Mouse (Mus musculus) v-Abl transformed pro-B cells (cell line): ENCODE measurements around the gene Gm28827.
"Not testable (repeated sequence)": the region's sequence is repeated elsewhere in the genome, so short reads cannot be mapped to it uniquely, and the experiment has no call there.

Source experiments
- in situ Hi-C, 2 experiments: fragments of 400-800 bp; cut with MboI; formaldehyde crosslinking; loops; one replicate each; pipeline ENCODE4 v1.15.1; 2025; ENCODE audit not compliant: unreplicated experiment in 2 of 2

Gene Gm28827

DNA sequence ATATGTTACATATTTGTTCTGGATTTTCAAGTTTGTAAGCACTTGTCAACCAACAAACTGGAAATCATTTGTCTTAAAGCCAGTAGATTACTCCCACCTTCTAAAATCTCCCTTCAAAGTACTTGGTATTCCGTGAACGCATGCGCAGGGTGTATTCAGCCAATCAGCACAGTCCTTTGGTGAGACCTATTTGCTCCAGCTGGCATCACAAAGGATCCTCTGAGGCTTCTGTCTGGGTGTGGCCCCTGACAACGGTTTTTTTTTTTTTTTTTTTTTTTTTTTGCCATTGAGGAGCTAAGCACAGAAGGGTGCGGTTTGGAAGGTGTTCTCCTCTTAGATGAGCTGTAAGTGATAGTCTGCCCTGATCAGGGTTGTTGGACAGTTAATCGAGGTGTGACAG is at the start of gene Gm28827:
Gm28827 (plus strand) TSS at position 301 of the 400 bp plus-strand sequence.
- in situ Hi-C loops: not testable (repeated sequence)
